Mouse (Mus musculus) retina, postnatal 1 day (tissue): ENCODE measurements around the gene Ppfia1.

Experiments
- DNase-seq: peaks from one replicate; pipeline ENCODE4 v3.0.0-alpha.2; 2012

Gene Ppfia1

GRCm38 (mm10) chr7:144480314-144480713 is 73.2 kb downstream of the Ppfia1 start:
- DNase-seq, result no peak

DNA sequence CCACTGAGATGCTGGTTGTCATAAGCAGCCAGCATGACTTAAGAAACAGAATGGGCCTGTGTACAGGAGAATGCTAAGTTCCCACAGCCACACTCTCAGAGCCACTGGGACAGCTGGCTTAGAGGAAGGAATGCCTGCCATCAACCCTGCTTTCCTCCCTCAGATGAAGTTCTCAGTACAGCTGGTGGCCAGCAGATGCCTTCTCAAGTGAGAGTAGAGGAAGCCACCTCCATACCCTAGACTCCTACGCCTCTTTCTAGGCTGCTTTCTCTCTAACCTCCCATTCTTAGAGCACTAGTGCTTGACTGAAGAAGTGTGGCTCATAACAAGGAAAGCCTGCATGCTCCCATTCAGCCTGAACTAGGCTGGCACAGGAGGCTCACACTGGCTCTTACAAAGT is 74.0 kb downstream of the Ppfia1 start:
- DNase-seq, result no peak

DNA sequence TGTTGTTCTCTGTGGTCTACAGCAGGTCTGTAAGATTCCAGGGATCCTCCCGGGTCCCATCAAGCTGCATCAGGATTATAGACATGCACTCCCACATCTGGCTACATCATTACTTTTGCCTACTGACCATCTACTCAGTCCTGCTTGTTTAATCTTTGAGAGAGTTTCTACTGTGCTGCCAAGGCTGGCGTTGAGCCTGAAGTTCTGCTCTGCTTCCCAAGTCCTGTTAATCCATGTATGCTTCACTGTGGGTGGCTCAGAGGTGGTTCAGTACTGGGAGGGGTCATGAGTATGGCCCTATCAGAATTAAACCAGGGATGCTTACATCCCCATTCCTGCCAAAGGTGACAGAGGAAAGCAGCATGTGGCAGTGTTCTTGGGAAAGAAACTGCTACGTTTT is 77.8 kb downstream of the Ppfia1 start:
- DNase-seq, result no peak

DNA sequence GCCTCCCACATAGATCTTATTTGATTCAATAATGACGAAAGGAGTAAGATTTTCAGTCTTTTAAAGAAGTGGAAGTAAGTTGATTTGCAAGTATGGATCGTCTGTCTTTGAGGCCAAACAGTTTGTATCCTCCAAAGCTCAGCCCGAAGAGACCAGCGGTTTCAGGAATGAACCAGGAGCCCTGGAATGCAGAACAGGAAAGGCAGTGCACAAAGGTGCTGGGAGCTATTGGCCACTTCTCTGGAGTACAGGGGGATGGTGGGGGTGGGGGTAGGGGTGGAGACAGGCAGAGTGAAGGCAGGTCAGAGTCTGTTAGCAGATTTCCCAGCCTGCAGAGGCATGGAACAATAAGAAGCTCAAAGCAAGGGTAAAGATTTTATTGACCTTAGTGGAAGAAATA is 80.0 kb downstream of the Ppfia1 start:
- no peak for DNase-seq

- no peak for DNase-seq
Measured at GRCm38 (mm10) chr7:144471103-144471502, 82.4 kb downstream of the Ppfia1 start.

DNA sequence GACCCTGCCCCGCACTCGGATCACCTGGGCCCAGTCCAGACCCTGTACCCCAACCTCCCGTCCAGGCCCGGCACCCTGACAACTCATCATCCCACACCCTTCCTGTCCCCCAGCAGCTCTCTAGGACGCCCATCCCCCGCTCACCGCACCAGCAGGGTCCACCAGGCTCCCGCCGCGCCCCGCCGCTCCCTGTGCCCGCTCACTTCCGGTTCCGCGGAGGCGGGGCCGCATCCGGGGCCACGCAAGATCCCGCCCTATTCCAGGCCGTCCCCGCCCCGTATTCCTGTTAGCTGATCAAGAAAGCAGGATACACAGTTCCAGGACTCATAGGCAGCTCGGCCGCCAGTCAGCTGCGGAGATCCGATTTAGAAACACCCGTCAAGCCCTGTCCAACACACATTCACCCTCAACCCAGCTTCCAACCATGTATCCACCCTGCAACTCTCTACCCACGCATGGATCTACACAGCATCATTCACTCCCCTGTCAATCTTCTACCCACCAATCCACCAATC is 82.9 kb downstream of the Ppfia1 start, which contains the start of gene Cttn:
Gene Cttn (minus strand): TSS at position 465 of the 515 bp plus-strand sequence.
- DNase-seq, result peak; percentile 94

DNA sequence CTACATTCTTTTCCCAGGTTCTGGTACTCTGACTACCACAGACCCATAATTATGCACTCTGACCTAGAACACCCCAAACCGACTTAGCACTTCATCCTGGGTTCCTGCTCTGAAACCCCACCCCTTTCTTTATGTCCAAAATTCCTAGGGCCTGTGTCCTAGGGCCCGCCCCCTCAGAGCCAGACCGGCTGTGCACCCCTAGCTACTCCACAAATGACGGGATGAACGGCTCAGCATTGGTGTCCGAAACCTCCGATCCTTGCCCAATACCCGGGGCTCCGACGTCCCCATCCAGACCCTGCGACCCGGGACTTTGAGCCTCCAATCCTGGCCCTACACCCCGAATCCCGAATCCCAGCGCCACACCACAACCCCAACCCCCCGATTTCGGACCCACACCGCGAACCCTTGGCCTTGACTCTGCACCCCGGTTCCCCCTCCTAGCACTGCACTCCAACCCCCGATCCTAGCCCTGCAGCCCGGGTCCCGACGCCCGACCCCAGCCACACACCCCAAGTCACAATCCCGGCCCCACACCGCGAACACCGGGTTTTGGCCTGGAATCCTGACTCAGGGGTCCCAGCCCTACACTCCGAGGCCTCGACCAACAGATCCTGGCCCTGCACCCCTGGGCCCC is 83.5 kb downstream of the Ppfia1 start:
- peak; percentile 23 for DNase-seq

GRCm38 (mm10) chr7:144469181-144469641 is 84.3 kb downstream of the Ppfia1 start:
- DNase-seq, result peak; percentile 15

DNA sequence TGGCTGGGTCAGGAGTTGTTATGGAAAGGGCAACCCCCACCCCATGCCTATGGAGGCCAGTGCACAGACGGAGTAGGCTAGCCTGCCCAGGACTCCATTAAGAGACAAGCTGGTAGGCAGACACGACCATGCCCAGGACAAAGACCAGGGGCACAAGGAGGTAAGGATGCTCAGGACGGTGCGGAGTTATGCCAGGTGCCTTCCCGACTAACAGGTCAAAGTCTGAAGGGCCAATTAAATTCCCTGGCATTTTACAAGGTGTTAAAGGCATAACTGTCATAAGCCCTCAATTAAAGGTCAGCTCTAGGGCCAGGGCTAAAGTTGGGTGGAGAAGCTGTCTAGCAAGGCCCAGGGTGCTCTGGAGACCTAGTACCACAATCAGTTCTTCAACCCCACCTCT is 84.8 kb downstream of the Ppfia1 start:
- no peak for DNase-seq

- DNase-seq, result no peak
Measured at GRCm38 (mm10) chr7:144462577-144462976, 91.0 kb downstream of the Ppfia1 start.

DNA sequence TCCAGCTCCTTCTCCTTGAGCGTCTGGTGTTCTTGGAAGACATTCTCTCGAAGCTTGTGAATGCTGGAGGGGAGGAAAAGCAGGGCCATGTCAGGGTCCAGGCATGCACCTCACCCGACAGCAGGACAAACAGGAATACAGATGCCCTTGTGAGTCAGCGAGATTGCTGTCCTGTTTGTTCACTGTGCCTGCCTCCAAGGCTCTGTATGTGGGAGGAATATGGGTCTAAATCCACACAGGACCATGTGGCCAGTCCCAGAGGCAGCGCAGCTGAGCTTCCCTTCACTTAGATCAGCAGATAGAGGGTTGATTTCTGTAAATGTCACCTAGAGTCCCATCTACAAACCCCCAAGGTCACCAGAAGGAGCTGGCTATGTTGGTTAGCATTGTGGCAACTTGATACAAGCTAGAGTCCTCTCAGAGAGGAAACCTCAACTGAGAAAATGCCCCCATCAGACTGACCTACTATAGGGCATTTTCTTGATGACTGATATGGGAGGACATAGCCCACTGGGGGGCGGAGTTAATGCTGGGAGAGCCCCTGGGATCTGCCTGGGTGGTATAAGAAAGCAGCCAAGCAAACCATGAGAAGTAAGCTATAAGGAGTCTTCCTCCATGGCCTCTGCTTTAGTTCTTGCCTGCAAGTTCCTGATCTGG is 92.2 kb downstream of the Ppfia1 start:
- DNase-seq, result no peak

GRCm38 (mm10) chr7:144458881-144459280 is 94.6 kb downstream of the Ppfia1 start:
- no peak for DNase-seq

- no peak for DNase-seq
Measured at GRCm38 (mm10) chr7:144450661-144451060, 102.9 kb downstream of the Ppfia1 start.

- DNase-seq, result peak; percentile 40
Measured at GRCm38 (mm10) chr7:144449637-144450570, 103.6 kb downstream of the Ppfia1 start.

GRCm38 (mm10) chr7:144448186-144448585 is 105.3 kb downstream of the Ppfia1 start:
- DNase-seq, result no peak

- DNase-seq, result no peak
Measured at GRCm38 (mm10) chr7:144447146-144447545, 106.4 kb downstream of the Ppfia1 start.

- DNase-seq, result no peak
Measured at GRCm38 (mm10) chr7:144444788-144445187, 108.7 kb downstream of the Ppfia1 start.

DNA sequence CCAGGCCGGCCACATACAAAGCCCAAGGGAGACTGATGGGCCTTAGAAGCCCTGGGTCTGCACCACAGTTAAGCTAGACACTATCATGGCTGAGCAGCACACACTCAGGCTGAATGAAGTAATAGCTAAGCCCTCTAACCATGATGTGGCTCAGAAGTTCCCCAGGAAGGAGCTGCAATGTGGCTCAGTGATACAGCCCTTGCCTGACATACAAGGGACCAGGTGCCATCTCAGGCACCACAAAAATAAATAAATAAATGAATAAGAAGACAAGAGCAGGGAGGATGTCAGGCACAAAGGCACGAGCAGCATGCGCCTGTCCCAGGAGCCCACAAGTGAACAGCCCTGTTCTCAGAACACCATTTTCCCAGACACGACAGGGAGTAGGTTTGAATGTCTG is 111.6 kb downstream of the Ppfia1 start:
- DNase-seq, result no peak

- no peak for DNase-seq
Measured at GRCm38 (mm10) chr7:144441466-144441865, 112.1 kb downstream of the Ppfia1 start.

GRCm38 (mm10) chr7:144438811-144439210 is 114.7 kb downstream of the Ppfia1 start:
- no peak for DNase-seq

GRCm38 (mm10) chr7:144432920-144433319 is 120.6 kb downstream of the Ppfia1 start:
- no peak for DNase-seq

DNA sequence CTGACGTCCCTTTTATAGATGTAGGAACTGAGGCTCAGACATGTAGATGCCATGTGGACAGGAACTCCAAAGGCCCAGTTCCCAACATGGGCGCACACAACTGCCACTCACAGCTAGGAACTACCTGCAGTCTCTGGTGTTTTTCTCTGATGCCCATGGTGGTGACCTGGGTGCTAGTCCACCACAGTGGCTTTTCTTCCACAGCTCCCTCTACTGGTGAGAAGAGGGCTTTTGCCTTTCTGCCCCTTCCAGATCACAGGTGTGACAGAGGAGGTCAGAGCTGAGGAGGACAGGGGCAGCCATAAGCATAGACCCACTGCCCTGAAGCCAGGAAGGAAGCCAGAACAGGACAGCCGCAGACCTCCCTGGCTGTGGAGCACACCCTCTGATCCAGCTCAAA is 126.1 kb downstream of the Ppfia1 start:
- no peak for DNase-seq
